Mouse (Mus musculus): ENCODE results near the gene Usp21. TPM values are rescaled to one million over a fixed set of nuclear protein-coding genes. Genes with fewer than 3 reads are reported as not detected.

The Usp21 gene
- polyA plus RNA-seq, 1 experiment from 2014 or later: 110 TPM

- 83% methylated on average over 4 of the region's 4 CpGs for WGBS
- no peaks in the 10 kb centered on the region for H3K27me3 ChIP-seq (ENCODE audit: control insufficient read depth, insufficient read depth, low read length)
- H3K4me3 ChIP-seq (ENCODE audit: low read depth, low read length): no peak overlapping the region
- H3K9ac ChIP-seq (ENCODE audit: low read length): no peak overlapping the region
- DNase-seq (ENCODE audit: low spot score) (no peak), ATAC-seq (replicated peaks; ENCODE audit: low FRiP score) (no peak)
- no peaks in the 10 kb centered on the region for H3K9me3 ChIP-seq (ENCODE audit: control insufficient read depth, low read length)
- H3K4me1 ChIP-seq (replicated peaks; ENCODE audit: control insufficient read depth, insufficient read depth, low read length): peaks cover 5% of the 10 kb centered on the region; the same call in 1 of the 2 replicates
- no peak overlapping the region for H3K27ac ChIP-seq (ENCODE audit: low read depth, low read length)
- no peak overlapping the region for H3K4me2 ChIP-seq (ENCODE audit: low read depth, low read length, severe bottlenecking)
- H3K36me3 ChIP-seq (ENCODE audit: control insufficient read depth, insufficient read depth, low read length): no peaks in the 10 kb centered on the region
These were observed 21.6 kb downstream of the Usp21 start for GRCm38 (mm10) chr1:171265971-171266744.

DNA sequence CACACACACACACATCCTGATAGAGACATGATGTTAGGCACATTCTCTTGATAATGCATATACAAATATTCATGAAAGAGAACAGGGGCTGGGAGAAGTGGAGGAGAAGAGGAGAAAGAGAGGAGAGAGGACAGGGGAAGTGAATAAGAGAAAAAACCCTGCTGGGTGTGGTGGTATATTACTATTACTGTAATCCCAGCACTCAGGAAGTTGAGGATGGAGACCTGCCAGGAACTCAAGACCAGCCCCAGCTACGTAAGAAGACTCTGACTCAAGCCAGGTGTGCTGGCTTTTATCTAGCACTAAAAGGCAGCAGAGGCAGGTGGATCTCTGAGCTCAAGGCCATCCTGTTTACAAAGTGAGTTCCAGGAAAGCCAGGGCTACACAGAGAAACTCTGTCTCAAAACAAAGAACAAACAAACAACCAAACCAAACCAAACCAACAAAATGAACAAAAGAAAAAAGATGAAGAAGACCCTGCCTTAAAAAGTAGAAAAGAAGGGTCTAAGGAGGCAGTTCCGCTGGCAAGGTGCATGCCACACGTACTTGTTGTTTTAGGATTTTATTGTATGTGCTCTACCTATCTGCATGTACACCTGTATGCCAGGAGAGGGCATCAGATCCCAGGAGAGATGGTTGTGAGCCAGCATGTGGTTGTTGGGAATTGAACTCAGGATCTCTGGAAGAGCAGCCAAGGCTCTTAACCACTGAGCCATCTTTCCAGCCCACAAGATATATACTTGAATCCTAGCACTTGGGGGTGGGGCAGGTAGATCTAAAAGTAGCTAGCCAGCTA, 23.9 kb downstream of the Usp21 start:
- Histone ChIP-seq H3K27ac (ENCODE audit: low read depth, low read length) (no peak overlapping the region), H3K9ac (ENCODE audit: low read length) (no peak overlapping the region), H3K27me3 (ENCODE audit: control insufficient read depth, insufficient read depth, low read length) (no peaks in the 10 kb centered on the region), H3K4me2 (ENCODE audit: low read depth, low read length, severe bottlenecking) (no peak overlapping the region), H3K4me3 (ENCODE audit: low read depth, low read length) (no peak overlapping the region), H3K9me3 (ENCODE audit: control insufficient read depth, low read length) (no peaks in the 10 kb centered on the region), H3K36me3 (ENCODE audit: control insufficient read depth, insufficient read depth, low read length) (no peaks in the 10 kb centered on the region), H3K4me1 (replicated peaks; ENCODE audit: control insufficient read depth, insufficient read depth, low read length) (no peaks in the 10 kb centered on the region)
- DNase-seq (ENCODE audit: low spot score) (no peak), ATAC-seq (replicated peaks; ENCODE audit: low FRiP score) (no peak; the same call in 1 of the 2 replicates)
- 86% methylated on average over 3 of the region's 3 CpGs for whole genome bisulfite sequencing

- Histone ChIP-seq H3K4me2 (ENCODE audit: low read depth, low read length, severe bottlenecking) (peak overlapping the region; percentile 46; the same call in 1 of the 2 replicates), H3K9me3 (ENCODE audit: control insufficient read depth, low read length) (no peaks in the 10 kb centered on the region), H3K27ac (ENCODE audit: low read depth, low read length) (no peak overlapping the region), H3K4me3 (ENCODE audit: low read depth, low read length) (peak overlapping the region; percentile 14), H3K27me3 (ENCODE audit: control insufficient read depth, insufficient read depth, low read length) (no peaks in the 10 kb centered on the region), H3K36me3 (ENCODE audit: control insufficient read depth, insufficient read depth, low read length) (no peaks in the 10 kb centered on the region), H3K9ac (ENCODE audit: low read length) (no peak overlapping the region), H3K4me1 (replicated peaks; ENCODE audit: control insufficient read depth, insufficient read depth, low read length) (no peaks in the 10 kb centered on the region)
- DNase-seq (ENCODE audit: low spot score) (no peak), ATAC-seq (replicated peaks; ENCODE audit: low FRiP score) (peak; percentile 87)
- WGBS: 0% methylated on average over 2 of the region's 2 CpGs
These were observed 24.6 kb downstream of the Usp21 start for GRCm38 (mm10) chr1:171263185-171263611.

GRCm38 (mm10) chr1:171262594-171263130, 25.1 kb downstream of the Usp21 start:
- 12% methylated on average over 8 of the region's 8 CpGs for WGBS
- DNase-seq (ENCODE audit: low spot score) (peak; percentile 55), ATAC-seq (replicated peaks; ENCODE audit: low FRiP score) (peak; percentile 45)
- peak overlapping the region; percentile 25; the same call in 1 of the 2 replicates for H3K27ac ChIP-seq (ENCODE audit: low read depth, low read length)
- no peaks in the 10 kb centered on the region for H3K9me3 ChIP-seq (ENCODE audit: control insufficient read depth, low read length)
- H3K36me3 ChIP-seq (ENCODE audit: control insufficient read depth, insufficient read depth, low read length): no peaks in the 10 kb centered on the region
- no peak overlapping the region; the same call in 1 of the 2 replicates for H3K9ac ChIP-seq (ENCODE audit: low read length)
- H3K27me3 ChIP-seq (ENCODE audit: control insufficient read depth, insufficient read depth, low read length): no peaks in the 10 kb centered on the region
- peak overlapping the region; percentile 46 for H3K4me2 ChIP-seq (ENCODE audit: low read depth, low read length, severe bottlenecking)
- H3K4me1 ChIP-seq (replicated peaks; ENCODE audit: control insufficient read depth, insufficient read depth, low read length): no peaks in the 10 kb centered on the region
- H3K4me3 ChIP-seq (ENCODE audit: low read depth, low read length): peak overlapping the region; percentile 14

DNA sequence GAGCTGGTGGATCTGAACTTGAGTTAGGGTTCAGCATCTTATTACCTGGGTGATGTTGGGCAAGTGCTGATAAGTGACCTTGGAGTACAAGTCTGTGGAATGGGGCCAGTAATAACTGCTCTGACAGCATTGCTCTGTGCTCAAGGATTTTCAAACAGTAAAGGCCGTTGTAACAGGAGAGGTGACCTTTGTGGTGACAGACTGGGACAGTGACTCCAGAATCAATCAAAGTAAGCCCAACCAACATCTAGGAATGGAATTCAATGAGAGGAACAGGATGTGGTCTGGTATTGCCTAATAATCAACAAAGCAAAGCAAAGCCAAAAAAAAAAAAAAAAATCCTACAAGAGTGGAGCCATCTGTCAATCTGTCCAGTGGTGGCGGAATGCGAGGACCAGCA, 27.5 kb downstream of the Usp21 start:
- Histone ChIP-seq H3K27me3 (ENCODE audit: control insufficient read depth, insufficient read depth, low read length) (no peaks in the 10 kb centered on the region), H3K4me3 (ENCODE audit: low read depth, low read length) (no peak overlapping the region), H3K4me2 (ENCODE audit: low read depth, low read length, severe bottlenecking) (no peak overlapping the region), H3K36me3 (ENCODE audit: control insufficient read depth, insufficient read depth, low read length) (no peaks in the 10 kb centered on the region; the same call in 1 of the 2 replicates), H3K27ac (ENCODE audit: low read depth, low read length) (no peak overlapping the region), H3K9ac (ENCODE audit: low read length) (no peak overlapping the region), H3K4me1 (replicated peaks; ENCODE audit: control insufficient read depth, insufficient read depth, low read length) (no peaks in the 10 kb centered on the region), H3K9me3 (ENCODE audit: control insufficient read depth, low read length) (no peaks in the 10 kb centered on the region)
- ATAC-seq (replicated peaks; ENCODE audit: low FRiP score) (no peak), DNase-seq (ENCODE audit: low spot score) (no peak)
- 83% methylated on average over 3 of the region's 3 CpGs for WGBS

- no peaks in the 10 kb centered on the region for H3K9me3 ChIP-seq (ENCODE audit: control insufficient read depth, low read length)
- ATAC-seq (replicated peaks; ENCODE audit: low FRiP score) (no peak), DNase-seq (ENCODE audit: low spot score) (no peak)
- WGBS: 80% methylated on average over 17 of the region's 17 CpGs
- H3K4me1 ChIP-seq (replicated peaks; ENCODE audit: control insufficient read depth, insufficient read depth, low read length): no peaks in the 10 kb centered on the region
- no peaks in the 10 kb centered on the region for H3K27me3 ChIP-seq (ENCODE audit: control insufficient read depth, insufficient read depth, low read length)
- H3K9ac ChIP-seq (ENCODE audit: low read length): no peak overlapping the region
- H3K4me2 ChIP-seq (ENCODE audit: low read depth, low read length, severe bottlenecking): no peak overlapping the region
- H3K27ac ChIP-seq (ENCODE audit: low read depth, low read length): no peak overlapping the region
- H3K36me3 ChIP-seq (ENCODE audit: control insufficient read depth, insufficient read depth, low read length): no peaks in the 10 kb centered on the region; the same call in 1 of the 2 replicates
- H3K4me3 ChIP-seq (ENCODE audit: low read depth, low read length): no peak overlapping the region
These were observed 28.9 kb downstream of the Usp21 start for GRCm38 (mm10) chr1:171258921-171259320.

- no peak overlapping the region for H3K4me2 ChIP-seq (ENCODE audit: low read depth, low read length, severe bottlenecking)
- no peak overlapping the region for H3K4me3 ChIP-seq (ENCODE audit: low read depth, low read length)
- H3K9me3 ChIP-seq (ENCODE audit: control insufficient read depth, low read length): no peaks in the 10 kb centered on the region
- WGBS: 90% methylated on average over 9 of the region's 9 CpGs
- no peaks in the 10 kb centered on the region; the same call in 1 of the 2 replicates for H3K36me3 ChIP-seq (ENCODE audit: control insufficient read depth, insufficient read depth, low read length)
- no peak for DNase-seq (ENCODE audit: low spot score)
- no peak overlapping the region for H3K9ac ChIP-seq (ENCODE audit: low read length)
- H3K27ac ChIP-seq (ENCODE audit: low read depth, low read length): no peak overlapping the region
- no peaks in the 10 kb centered on the region for H3K27me3 ChIP-seq (ENCODE audit: control insufficient read depth, insufficient read depth, low read length)
- no peak for ATAC-seq (replicated peaks; ENCODE audit: low FRiP score)
- H3K4me1 ChIP-seq (replicated peaks; ENCODE audit: control insufficient read depth, insufficient read depth, low read length): no peaks in the 10 kb centered on the region; the same call in 1 of the 2 replicates
These were observed 30.0 kb downstream of the Usp21 start for GRCm38 (mm10) chr1:171257781-171258180.

- no peak overlapping the region for H3K27ac ChIP-seq (ENCODE audit: low read depth, low read length)
- no peaks in the 10 kb centered on the region; the same call in 1 of the 2 replicates for H3K36me3 ChIP-seq (ENCODE audit: control insufficient read depth, insufficient read depth, low read length)
- no peak overlapping the region for H3K4me2 ChIP-seq (ENCODE audit: low read depth, low read length, severe bottlenecking)
- H3K27me3 ChIP-seq (ENCODE audit: control insufficient read depth, insufficient read depth, low read length): no peaks in the 10 kb centered on the region
- no peak overlapping the region for H3K4me3 ChIP-seq (ENCODE audit: low read depth, low read length)
- ATAC-seq (replicated peaks; ENCODE audit: low FRiP score): peak; percentile 29; the same call in 1 of the 2 replicates
- H3K9ac ChIP-seq (ENCODE audit: low read length): no peak overlapping the region
- 69% methylated on average over 15 of the region's 15 CpGs for WGBS
- peaks cover 6% of the 10 kb centered on the region; the same call in 1 of the 2 replicates for H3K4me1 ChIP-seq (replicated peaks; ENCODE audit: control insufficient read depth, insufficient read depth, low read length)
- DNase-seq (ENCODE audit: low spot score): peak; percentile 75
- no peaks in the 10 kb centered on the region for H3K9me3 ChIP-seq (ENCODE audit: control insufficient read depth, low read length)
These were observed 30.7 kb downstream of the Usp21 start for GRCm38 (mm10) chr1:171256937-171257548.
